Comparison of ENCODE assay signal across 11 mouse cellular contexts in genomic region chr13:3708896-3709631, GRCm38 (mm10).
DNase-seq lines count a peak whose midpoint lies in the region; ATAC-seq and TF ChIP-seq lines count a peak whose summit lies in the region.
"Had no signal": no experiment of that assay in that cellular context is flagged by ENCODE, and none has a peak within 500 bp of the region (broad histone marks: within the 10 kb centered on the region; RNA-seq: fewer than 3 reads in every experiment).

No protein-coding gene starts in this region.

- no peaks in the 10 kb centered on the region for H3K27me3 ChIP-seq in lung, embryonic 15.5 days
- H3K27me3 ChIP-seq in hindbrain, postnatal 0 days (ENCODE audit: insufficient read depth, low read length) = no peaks in the 10 kb centered on the region
- no peaks in the 10 kb centered on the region for H3K27me3 ChIP-seq in stomach, embryonic 14.5 days (ENCODE audit: control insufficient read depth, insufficient read depth, low read length)

- no peak overlapping the region for H3K27ac ChIP-seq in lung, embryonic 15.5 days
- H3K27ac ChIP-seq in hindbrain, postnatal 0 days = no peak overlapping the region
- H3K27ac ChIP-seq in stomach, embryonic 14.5 days (ENCODE audit: low read length) = peak overlapping the region; percentile 4; the same call in 1 of the 2 replicates

- TF ChIP-seq CTCF in hindbrain, postnatal 0 days (IDR thresholded peaks at IDR 0.05; ENCODE audit: low read depth) = no peak

- peaks cover 9% of the 10 kb centered on the region for H3K4me1 ChIP-seq in lung, embryonic 15.5 days
- no peaks in the 10 kb centered on the region for H3K4me1 ChIP-seq in hindbrain, postnatal 0 days (ENCODE audit: insufficient read depth, low read length)
- H3K4me1 ChIP-seq in stomach, embryonic 14.5 days (ENCODE audit: control insufficient read depth, insufficient read depth, low read length) = peaks cover 8% of the 10 kb centered on the region; the same call in 1 of the 2 replicates

- 21% methylated on average over 14 of the region's 14 CpGs for WGBS in lung, embryonic 15.5 days
- 49% methylated on average over 14 of the region's 14 CpGs for WGBS in hindbrain, postnatal 0 days
- WGBS in stomach, embryonic 14.5 days = 25% methylated on average over 14 of the region's 14 CpGs

- H3K36me3 ChIP-seq in lung, embryonic 15.5 days = no peaks in the 10 kb centered on the region
- no peaks in the 10 kb centered on the region for H3K36me3 ChIP-seq in hindbrain, postnatal 0 days (ENCODE audit: insufficient read depth, low read length)
- H3K36me3 ChIP-seq in stomach, embryonic 14.5 days (ENCODE audit: control insufficient read depth, insufficient read depth, low read length) = no peaks in the 10 kb centered on the region

- no peak overlapping the region for H3K4me3 ChIP-seq in lung, embryonic 15.5 days
- no peak overlapping the region for H3K4me3 ChIP-seq in hindbrain, postnatal 0 days (ENCODE audit: low read length)
- H3K4me3 ChIP-seq in stomach, embryonic 14.5 days (ENCODE audit: low read depth, low read length) = no peak overlapping the region

- peak overlapping the region; percentile 42 for H3K4me2 ChIP-seq in lung, embryonic 15.5 days
- H3K4me2 ChIP-seq in hindbrain, postnatal 0 days (ENCODE audit: low read depth, low read length) = peak overlapping the region; percentile 27
- H3K4me2 ChIP-seq in stomach, embryonic 14.5 days (replicated peaks; ENCODE audit: low read depth, low read length) = peak overlapping the region; percentile 17; the same call in 1 of the 2 replicates

- DNase-seq in lung, postnatal 36 days = no peak
- DNase-seq in forelimb bud, embryonic 11.5 days (ENCODE audit: low read depth, low spot score) = peak; percentile 93
- DNase-seq in hindbrain, postnatal 0 days (ENCODE audit: low spot score) = no peak
- no peak for DNase-seq in layer of hippocampus, adult 9-11 months
- no peak for DNase-seq in adrenal gland, postnatal 36 days
- no peak for DNase-seq in layer of hippocampus, postnatal 14 days (ENCODE audit: low spot score in 2 of 2)
- DNase-seq: adrenal gland, postnatal 25 days; kidney, adult 2 months; thymus, adult 18-20 months had no signal

- H3K9ac ChIP-seq in lung, embryonic 15.5 days = no peak overlapping the region
- no peak overlapping the region for H3K9ac ChIP-seq in hindbrain, postnatal 0 days (replicated peaks; ENCODE audit: low read length)
- H3K9ac ChIP-seq in stomach, embryonic 14.5 days (replicated peaks; ENCODE audit: low read depth, low read length) = no peak overlapping the region

- no peak; the same call in 1 of the 2 replicates for ATAC-seq in lung, embryonic 15.5 days (ENCODE audit: borderline replicate concordance, extremely low read depth, low FRiP score, low TSS enrichment)
- no peak for ATAC-seq in hindbrain, postnatal 0 days
- ATAC-seq in stomach, embryonic 14.5 days (ENCODE audit: insufficient number of reproducible peaks, insufficient read depth, low FRiP score, low read depth) = peak; percentile 58; the same call in 1 of the 2 replicates

- no peaks in the 10 kb centered on the region for H3K9me3 ChIP-seq in lung, embryonic 15.5 days
- H3K9me3 ChIP-seq in hindbrain, postnatal 0 days (ENCODE audit: low read length) = no peaks in the 10 kb centered on the region
- H3K9me3 ChIP-seq in stomach, embryonic 14.5 days (ENCODE audit: control insufficient read depth, low read depth, low read length) = no peaks in the 10 kb centered on the region
